Mouse (Mus musculus): ENCODE measurements around the gene Fndc3c1. TPM values are rescaled to one million over a fixed set of nuclear protein-coding genes. Genes with fewer than 3 reads are reported as not detected.
A peak's percentile ranks its signal among the peaks of the same experiment; 100 is the strongest.
"Not testable (repeated sequence)": the region's sequence is repeated elsewhere in the genome, so short reads cannot be mapped to it uniquely, and the experiment has no call there.

Fndc3c1 gene
- total RNA-seq (2021) = not detected
- long read RNA-seq, experiment 1 = 0 reads
- long read RNA-seq, experiment 2 = 0 reads

GRCm38 (mm10) chrX:106485101-106485651, at the start of gene Fndc3c1:
Fndc3c1 (minus strand) TSS chrX:106485401.
- intact Hi-C loops (cut with DNase I) = no loop called here
- DNase-seq (ENCODE audit: extremely low spot score in 1 of 2, low spot score in 2 of 2) = no peak
- no peak within 1 kb of the TSS for H3K4me3 ChIP-seq
- TF ChIP-seq CTCF (IDR thresholded peaks at IDR 0.05) = no peak
- H3K27ac ChIP-seq = no peak within 1 kb of the TSS

DNA sequence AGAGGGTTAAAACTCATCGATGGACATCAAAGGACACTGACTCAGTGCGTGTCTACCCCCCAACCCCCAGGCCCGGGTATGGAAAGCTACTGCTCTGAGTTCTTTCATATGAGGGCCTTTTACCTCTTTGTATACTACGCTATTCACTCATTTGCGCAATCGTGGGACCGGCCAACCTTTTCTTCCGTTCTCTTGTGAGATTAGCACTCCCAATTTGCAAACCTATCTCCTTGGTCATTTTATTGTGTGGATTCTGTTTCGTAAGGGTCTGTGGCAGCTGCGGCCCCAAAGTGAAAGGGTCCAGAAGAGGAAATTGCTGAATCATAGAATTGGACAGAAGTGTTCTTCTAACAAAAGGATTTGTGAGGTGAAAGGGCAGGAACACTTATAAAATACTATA, 1.2 kb upstream of the Fndc3c1 start:
- H3K4me3 ChIP-seq = no peak overlapping the region
- TF ChIP-seq CTCF (IDR thresholded peaks at IDR 0.05) = no peak
- DNase-seq (ENCODE audit: extremely low spot score in 1 of 2, low spot score in 2 of 2) = no peak
- intact Hi-C loops (cut with DNase I) = no loop called here
- H3K27ac ChIP-seq = no peak overlapping the region

DNA sequence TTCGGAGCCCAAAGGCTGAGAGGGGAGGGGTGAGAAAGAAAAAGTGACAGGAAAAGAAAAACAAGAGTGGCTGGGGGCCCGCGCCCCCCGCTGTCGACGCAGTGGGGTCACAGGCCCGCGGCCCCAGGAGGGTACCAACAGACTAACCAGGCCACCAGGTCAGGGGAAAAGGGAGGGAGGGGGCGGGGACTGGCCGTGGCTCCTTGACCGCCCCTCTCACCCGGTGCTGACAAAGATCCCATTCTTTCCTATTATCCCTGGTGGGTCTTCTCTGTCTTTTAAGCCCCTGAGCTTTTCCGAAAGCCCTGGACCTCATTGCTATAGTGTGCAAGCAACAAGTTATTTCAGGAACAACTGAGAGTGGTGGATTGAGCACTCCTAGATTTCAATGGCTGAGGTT, 470 bp upstream of the Fndc3c1 start:
- no peak overlapping the region for H3K4me3 ChIP-seq
- intact Hi-C loops (cut with DNase I) = no loop called here
- DNase-seq (ENCODE audit: extremely low spot score in 1 of 2, low spot score in 2 of 2) = no peak

DNA sequence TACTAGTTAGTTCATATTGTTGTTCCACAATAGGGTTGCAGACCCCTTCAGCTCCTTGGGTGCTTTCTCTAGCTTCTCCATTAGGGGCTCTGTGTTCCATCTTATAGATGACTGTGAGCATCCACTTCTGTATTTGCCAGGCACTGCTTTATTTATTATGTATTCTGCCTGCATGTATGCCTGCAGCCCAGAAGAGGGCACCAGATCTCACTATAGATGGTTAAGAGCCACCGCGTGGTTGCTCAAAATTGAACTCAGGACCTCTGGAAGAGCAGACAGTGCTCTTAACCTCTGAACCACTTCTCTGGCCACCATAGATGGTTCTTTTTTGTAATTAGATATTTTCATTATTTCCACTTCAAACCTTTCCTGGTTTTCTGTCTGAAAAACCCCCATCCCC, 5.3 kb downstream of the Fndc3c1 start:
- intact Hi-C loops (cut with DNase I); H3K27ac ChIP-seq; H3K4me3 ChIP-seq; DNase-seq (ENCODE audit: extremely low spot score in 1 of 2, low spot score in 2 of 2): not testable (repeated sequence)
- TF ChIP-seq CTCF (IDR thresholded peaks at IDR 0.05) = peak; percentile 28

More for the DNA sequence above, 470 bp upstream of the Fndc3c1 start:
- TF ChIP-seq CTCF (IDR thresholded peaks at IDR 0.05) = no peak
- no peak overlapping the region for H3K27ac ChIP-seq

- peak; percentile 47 for TF ChIP-seq CTCF (IDR thresholded peaks at IDR 0.05)
- Histone ChIP-seq H3K27ac (no peak overlapping the region), H3K4me3 (no peak overlapping the region)
- intact Hi-C loops (cut with DNase I) = loop anchor here (10.0 kb wide), 2 partner anchors 181 to 361 kb away; partner anchors contain the start of gene Atp7a
- no peak for DNase-seq (ENCODE audit: extremely low spot score in 1 of 2, low spot score in 2 of 2)
Observed at GRCm38 (mm10) chrX:106385304-106385703, 99.9 kb downstream of the Fndc3c1 start.

- DNase-seq (ENCODE audit: extremely low spot score in 1 of 2, low spot score in 2 of 2) = no peak
- Histone ChIP-seq H3K4me3 (no peak overlapping the region), H3K27ac (no peak overlapping the region)
- intact Hi-C loops (cut with DNase I) = loop anchor here (10.0 kb wide), 2 partner anchors 176 to 356 kb away; partner anchors contain the start of gene Atp7a
- TF ChIP-seq CTCF (IDR thresholded peaks at IDR 0.05) = peak; percentile 21
Observed at GRCm38 (mm10) chrX:106380608-106381007, 104.6 kb downstream of the Fndc3c1 start.

Small RNA genes within 50 kb of the gene (microRNA-seq; reads per million reads assigned to microRNA genes)
- 0 reads per million in 2 experiments for gene Gm27428

Other genes starting within 250 kb of the Fndc3c1 start
- not detected for gene Fnd3c2, start 230.0 kb downstream of the Fndc3c1 start, total RNA-seq (2021)
- under 1 TPM; 0.25 to 0.26 TPM for gene Gm5127, start 97.8 kb upstream of the Fndc3c1 start, total RNA-seq (2021)
- gene Cysltr1, start 118.3 kb upstream of the Fndc3c1 start, total RNA-seq (2021) = under 1 TPM; 0.21 to 0.25 TPM

All from left cerebral cortex, adult 2 months (tissue).